Mouse (Mus musculus): ENCODE data around the gene 2310034G01Rik. TPM values are rescaled to one million over a fixed set of nuclear protein-coding genes. Genes with fewer than 3 reads are reported as not detected.
A peak's percentile ranks its signal among the peaks of the same experiment; 100 is the strongest.

Gene 2310034G01Rik
- 1.0 and 1.1 TPM in 2 replicates for polyA plus RNA-seq (2016; fragmentation: Nextera tagmentation; extraction: Ambion mirVana)

GRCm38 (mm10) chr19:46350168-46350932 lies at the start of gene 2310034G01Rik:
TSS of gene 2310034G01Rik (minus strand) at chr19:46350302.
- DNase-seq (ENCODE audit: extremely low spot score, low spot score), result no peak
- H3K27ac ChIP-seq, result peak within 1 kb of the TSS; percentile 87
- peaks cover 68% of the 10 kb centered on the region for H3K27me3 ChIP-seq (ENCODE audit: poor library complexity, severe bottlenecking)
- H3K9me3 ChIP-seq, result no peaks in the 10 kb centered on the region
- peaks cover 24% of the 10 kb centered on the region for H3K4me1 ChIP-seq
- peak within 1 kb of the TSS; percentile 75 for H3K4me3 ChIP-seq
- H3K36me3 ChIP-seq (replicated peaks), result no peaks in the 10 kb centered on the region
- 70% methylated on average over 10 of the region's 10 CpGs for WGBS

- WGBS, result 84% methylated on average over 7 of the region's 7 CpGs
- DNase-seq (ENCODE audit: extremely low spot score, low spot score), result no peak
- no peak overlapping the region for H3K4me3 ChIP-seq
- H3K27me3 ChIP-seq (ENCODE audit: poor library complexity, severe bottlenecking), result no peaks in the 10 kb centered on the region
- no peaks in the 10 kb centered on the region for H3K9me3 ChIP-seq
- H3K4me1 ChIP-seq, result peaks cover 32% of the 10 kb centered on the region
- H3K36me3 ChIP-seq (replicated peaks), result peaks cover 46% of the 10 kb centered on the region
- no peak overlapping the region for H3K27ac ChIP-seq
Observed at GRCm38 (mm10) chr19:46399886-46400285, 49.8 kb upstream of the 2310034G01Rik start.

GRCm38 (mm10) chr19:46399372-46399771 lies 49.3 kb upstream of the 2310034G01Rik start:
- no peaks in the 10 kb centered on the region for H3K9me3 ChIP-seq
- H3K27me3 ChIP-seq (ENCODE audit: poor library complexity, severe bottlenecking), result no peaks in the 10 kb centered on the region
- 87% methylated on average over 6 of the region's 6 CpGs for WGBS
- peaks cover 41% of the 10 kb centered on the region for H3K36me3 ChIP-seq (replicated peaks)
- H3K4me3 ChIP-seq, result no peak overlapping the region
- H3K4me1 ChIP-seq, result peaks cover 37% of the 10 kb centered on the region
- no peak for DNase-seq (ENCODE audit: extremely low spot score, low spot score)
- no peak overlapping the region for H3K27ac ChIP-seq

- H3K36me3 ChIP-seq (replicated peaks), result peaks cover 31% of the 10 kb centered on the region
- H3K4me3 ChIP-seq, result peak overlapping the region; percentile 89
- H3K9me3 ChIP-seq, result no peaks in the 10 kb centered on the region
- H3K27me3 ChIP-seq (ENCODE audit: poor library complexity, severe bottlenecking), result no peaks in the 10 kb centered on the region
- DNase-seq (ENCODE audit: extremely low spot score, low spot score), result no peak
- H3K4me1 ChIP-seq, result peaks cover 47% of the 10 kb centered on the region
- no peak overlapping the region for H3K27ac ChIP-seq
- WGBS, result 43% methylated on average over 3 of the region's 3 CpGs
Observed at GRCm38 (mm10) chr19:46398401-46398800, 48.3 kb upstream of the 2310034G01Rik start.

- Histone ChIP-seq H3K9me3 (no peaks in the 10 kb centered on the region), H3K27ac (peak overlapping the region; percentile 93), H3K4me1 (peaks cover 48% of the 10 kb centered on the region), H3K4me3 (peak overlapping the region; percentile 89), H3K27me3 (ENCODE audit: poor library complexity, severe bottlenecking) (no peaks in the 10 kb centered on the region), H3K36me3 (replicated peaks) (peaks cover 22% of the 10 kb centered on the region)
- DNase-seq (ENCODE audit: extremely low spot score, low spot score), result peak; percentile 46
- 1% methylated on average over 19 of the region's 19 CpGs for WGBS
Observed at GRCm38 (mm10) chr19:46397436-46398001, 47.4 kb upstream of the 2310034G01Rik start.

- Histone ChIP-seq H3K4me1 (peaks cover 48% of the 10 kb centered on the region), H3K27me3 (ENCODE audit: poor library complexity, severe bottlenecking) (no peaks in the 10 kb centered on the region), H3K27ac (peak within 1 kb of the TSS; percentile 93), H3K9me3 (no peaks in the 10 kb centered on the region), H3K4me3 (peak within 1 kb of the TSS; percentile 89), H3K36me3 (replicated peaks) (peaks cover 16% of the 10 kb centered on the region)
- DNase-seq (ENCODE audit: extremely low spot score, low spot score), result peak; percentile 98
- WGBS, result under 1% methylated on average over 57 of the region's 57 CpGs
Observed at GRCm38 (mm10) chr19:46396686-46397435, 46.8 kb upstream of the 2310034G01Rik start, which contains the start of gene Sufu. TSS of gene Sufu (plus strand) at chr19:46396896.

- Histone ChIP-seq H3K9me3 (no peaks in the 10 kb centered on the region), H3K27me3 (ENCODE audit: poor library complexity, severe bottlenecking) (no peaks in the 10 kb centered on the region), H3K4me3 (peak overlapping the region; percentile 89), H3K27ac (0 out of 2 replicates have a peak overlapping the region, but pooled peaks have one; percentile 92), H3K36me3 (replicated peaks) (peaks cover 10% of the 10 kb centered on the region), H3K4me1 (peaks cover 48% of the 10 kb centered on the region)
- no peak for DNase-seq (ENCODE audit: extremely low spot score, low spot score)
- WGBS, result 15% methylated on average over 8 of the region's 8 CpGs
Observed at GRCm38 (mm10) chr19:46396109-46396508, 46.0 kb upstream of the 2310034G01Rik start.

GRCm38 (mm10) chr19:46395109-46396009 lies 45.3 kb upstream of the 2310034G01Rik start, which contains the start of gene Actr1a:
TSS of gene Actr1a (minus strand) at chr19:46395748.
- under 1% methylated on average over 51 of the region's 51 CpGs for WGBS
- H3K4me1 ChIP-seq, result peaks cover 48% of the 10 kb centered on the region
- H3K27ac ChIP-seq, result peak within 1 kb of the TSS; percentile 92
- H3K36me3 ChIP-seq (replicated peaks), result peaks cover 10% of the 10 kb centered on the region
- no peaks in the 10 kb centered on the region for H3K9me3 ChIP-seq
- no peaks in the 10 kb centered on the region for H3K27me3 ChIP-seq (ENCODE audit: poor library complexity, severe bottlenecking)
- H3K4me3 ChIP-seq, result peak within 1 kb of the TSS; percentile 89
- peak; percentile 96 for DNase-seq (ENCODE audit: extremely low spot score, low spot score)

- 9% methylated on average over 10 of the region's 10 CpGs for WGBS
Observed at GRCm38 (mm10) chr19:46394712-46395108, 44.6 kb upstream of the 2310034G01Rik start.

GRCm38 (mm10) chr19:46392018-46392417 lies 41.9 kb upstream of the 2310034G01Rik start:
- Histone ChIP-seq H3K27ac (no peak overlapping the region), H3K4me1 (peaks cover 22% of the 10 kb centered on the region), H3K27me3 (ENCODE audit: poor library complexity, severe bottlenecking) (no peaks in the 10 kb centered on the region), H3K9me3 (no peaks in the 10 kb centered on the region), H3K4me3 (no peak overlapping the region), H3K36me3 (replicated peaks) (peaks cover 35% of the 10 kb centered on the region)
- WGBS, result 51% methylated on average over 4 of the region's 4 CpGs
- peak; percentile 53 for DNase-seq (ENCODE audit: extremely low spot score, low spot score)

More at GRCm38 (mm10) chr19:46394712-46395108, 44.6 kb upstream of the 2310034G01Rik start:
- no peaks in the 10 kb centered on the region for H3K9me3 ChIP-seq
- peaks cover 45% of the 10 kb centered on the region for H3K4me1 ChIP-seq
- H3K27me3 ChIP-seq (ENCODE audit: poor library complexity, severe bottlenecking), result no peaks in the 10 kb centered on the region
- H3K36me3 ChIP-seq (replicated peaks), result peaks cover 13% of the 10 kb centered on the region
- H3K4me3 ChIP-seq, result peak overlapping the region; percentile 89
- peak overlapping the region; percentile 92 for H3K27ac ChIP-seq
- no peak for DNase-seq (ENCODE audit: extremely low spot score, low spot score)

GRCm38 (mm10) chr19:46389872-46390271 lies 39.8 kb upstream of the 2310034G01Rik start:
- H3K27ac ChIP-seq, result no peak overlapping the region
- H3K9me3 ChIP-seq, result no peaks in the 10 kb centered on the region
- H3K27me3 ChIP-seq (ENCODE audit: poor library complexity, severe bottlenecking), result no peaks in the 10 kb centered on the region
- 89% methylated on average over 5 of the region's 5 CpGs for WGBS
- H3K36me3 ChIP-seq (replicated peaks), result peaks cover 53% of the 10 kb centered on the region
- no peak for DNase-seq (ENCODE audit: extremely low spot score, low spot score)
- peaks cover 15% of the 10 kb centered on the region for H3K4me1 ChIP-seq
- H3K4me3 ChIP-seq, result no peak overlapping the region

- Histone ChIP-seq H3K4me3 (no peak overlapping the region), H3K27ac (no peak overlapping the region), H3K9me3 (no peaks in the 10 kb centered on the region; the same call in 1 of the 2 replicates), H3K36me3 (replicated peaks) (peaks cover 97% of the 10 kb centered on the region), H3K4me1 (no peaks in the 10 kb centered on the region), H3K27me3 (ENCODE audit: poor library complexity, severe bottlenecking) (no peaks in the 10 kb centered on the region)
- DNase-seq (ENCODE audit: extremely low spot score, low spot score), result no peak
- WGBS, result 90% methylated on average over 9 of the region's 9 CpGs
Observed at GRCm38 (mm10) chr19:46382275-46382674, 32.2 kb upstream of the 2310034G01Rik start.

Measured in forebrain, embryonic 10.5 days (tissue).